Mouse (Mus musculus) small intestine, adult 2 months (tissue): Measurements from ENCODE around the gene Ctnnd2. TPM values are rescaled to one million over a fixed set of nuclear protein-coding genes. Genes with fewer than 3 reads are reported as not detected.

Source experiments
- H3K27ac ChIP-seq: fragments of 200-500 bp; 2 replicates; pipeline ENCODE4 v1.5.1; 2012; ENCODE audit warnings: low read depth, low read length, control low read depth, inconsistent platforms; ENCODE audit not compliant: insufficient read depth
- H3K27me3 ChIP-seq: fragments of 200-500 bp; 2 replicates; pipeline ENCODE4 v1.6.1; 2012; ENCODE audit warnings: mild to moderate bottlenecking, moderate library complexity, low read length, inconsistent platforms; ENCODE audit not compliant: control insufficient read depth, insufficient read depth
- H3K36me3 ChIP-seq: fragments of 200-500 bp; 2 replicates; pipeline ENCODE4 v1.6.1; 2012; ENCODE audit warnings: mild to moderate bottlenecking, low read length, control low read depth, inconsistent platforms; ENCODE audit not compliant: control insufficient read depth, insufficient read depth
- H3K4me1 ChIP-seq: fragments of 200-500 bp; 2 replicates; pipeline ENCODE4 v1.6.1; 2012; ENCODE audit warnings: low read length, inconsistent platforms, mixed read lengths; ENCODE audit not compliant: control insufficient read depth, insufficient read depth, insufficient read length
- H3K4me3 ChIP-seq: fragments of 200-500 bp; 2 replicates; pipeline ENCODE4 v1.5.1; 2012; ENCODE audit warnings: low read depth, mild to moderate bottlenecking, control low read depth, inconsistent platforms, low read length, moderate library complexity
- CTCF ChIP-seq: fragments of 200-500 bp; IDR thresholded peaks from 2 replicates; pipeline ENCODE4 v1.5.1; 2012; ENCODE audit warnings: low read depth, mild to moderate bottlenecking, control low read depth, inconsistent platforms, low read length, moderate library complexity, mixed read lengths; ENCODE audit not compliant: insufficient replicate concordance, insufficient read length; ENCODE audit errors: extremely low read depth
- POLR2A ChIP-seq: fragments of 200-500 bp; IDR thresholded peaks from 2 replicates; pipeline ENCODE4 v1.6.1; 2012; ENCODE audit warnings: low read depth, mild to moderate bottlenecking, control low read depth, inconsistent platforms, low read length, moderate library complexity
- WGBS: fragments of 180-500 bp; shearing (Covaris S2); methylation state at CpG from one replicate; pipeline ENCODE4 v1.1.7; 2018; 5-methylcytosine and 5-hydroxymethylcytosine counted together
- polyA plus RNA-seq: library from polyadenylated mRNA; depleted of rRNA; stranded (reverse); fragments of >200 nt; gene quantifications from 2 replicates; pipeline ENCODE4 v1.2.3, GENCODE M21; 2012

Ctnnd2 gene
- polyA plus RNA-seq, 1 experiment, result 1.3 TPM

GRCm38 (mm10) chr15:30364491-30364890, 192.1 kb downstream of the Ctnnd2 start:
- H3K27ac ChIP-seq, result no peak overlapping the region
- TF ChIP-seq CTCF (no peak), POLR2A (no peak)
- H3K36me3 ChIP-seq, result no peaks in the 10 kb centered on the region
- no peak overlapping the region for H3K4me3 ChIP-seq
- no peaks in the 10 kb centered on the region for H3K27me3 ChIP-seq
- 85% methylated on average over 1 of the region's 1 CpGs for WGBS
- no peaks in the 10 kb centered on the region for H3K4me1 ChIP-seq

- Histone ChIP-seq H3K4me1 (no peaks in the 10 kb centered on the region), H3K27ac (no peak overlapping the region), H3K4me3 (no peak overlapping the region), H3K36me3 (no peaks in the 10 kb centered on the region), H3K27me3 (no peaks in the 10 kb centered on the region)
- WGBS, result 77% methylated on average over 7 of the region's 7 CpGs
- TF ChIP-seq POLR2A (no peak), CTCF (no peak)
Observed at GRCm38 (mm10) chr15:30369997-30370396, 197.6 kb downstream of the Ctnnd2 start.

- Histone ChIP-seq H3K36me3 (no peaks in the 10 kb centered on the region), H3K4me1 (no peaks in the 10 kb centered on the region), H3K27ac (no peak overlapping the region), H3K4me3 (no peak overlapping the region), H3K27me3 (no peaks in the 10 kb centered on the region)
- TF ChIP-seq CTCF (no peak), POLR2A (no peak)
- 55% methylated on average over 2 of the region's 2 CpGs for WGBS
Observed at GRCm38 (mm10) chr15:30371151-30371550, 198.8 kb downstream of the Ctnnd2 start.

DNA sequence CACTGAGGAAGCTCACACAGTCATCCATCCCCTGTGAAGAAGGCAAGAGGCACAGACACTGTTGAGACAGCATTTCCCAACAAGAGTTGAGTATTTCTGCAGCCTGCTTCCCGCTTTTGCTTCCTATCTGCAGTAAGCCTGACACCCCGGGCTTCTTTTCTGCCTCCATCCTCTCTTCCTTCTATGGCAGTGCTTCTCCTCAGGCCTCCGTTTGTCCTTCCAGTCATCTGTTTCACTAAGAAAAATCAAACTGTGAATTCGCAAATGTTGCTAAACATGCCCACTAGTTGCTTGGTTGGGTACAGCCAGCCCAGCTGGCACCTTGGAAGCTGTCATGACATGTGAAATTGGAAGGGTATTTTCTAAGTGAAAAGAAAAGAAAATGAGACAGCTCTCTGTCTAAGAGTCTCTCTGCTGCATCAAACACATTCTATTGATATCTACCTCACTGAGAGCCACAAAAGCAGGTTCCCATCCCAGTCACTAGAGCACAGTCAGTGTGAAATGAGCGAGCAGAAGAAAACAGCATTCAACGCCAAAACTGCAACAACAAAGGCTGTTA, 201.3 kb downstream of the Ctnnd2 start:
- H3K27ac ChIP-seq, result no peak overlapping the region
- TF ChIP-seq CTCF (no peak), POLR2A (no peak)
- no peaks in the 10 kb centered on the region for H3K36me3 ChIP-seq
- H3K4me3 ChIP-seq, result no peak overlapping the region
- 85% methylated on average over 6 of the region's 6 CpGs for WGBS
- H3K27me3 ChIP-seq, result no peaks in the 10 kb centered on the region
- no peaks in the 10 kb centered on the region for H3K4me1 ChIP-seq

GRCm38 (mm10) chr15:30374907-30375306, 202.5 kb downstream of the Ctnnd2 start:
- Histone ChIP-seq H3K4me3 (no peak overlapping the region), H3K27me3 (no peaks in the 10 kb centered on the region), H3K4me1 (no peaks in the 10 kb centered on the region), H3K27ac (no peak overlapping the region), H3K36me3 (no peaks in the 10 kb centered on the region)
- TF ChIP-seq POLR2A (no peak), CTCF (no peak)
- 82% methylated on average over 5 of the region's 5 CpGs for WGBS

- H3K27me3 ChIP-seq, result no peaks in the 10 kb centered on the region
- H3K4me1 ChIP-seq, result no peaks in the 10 kb centered on the region
- no peak overlapping the region for H3K27ac ChIP-seq
- WGBS, result 42% methylated on average over 9 of the region's 9 CpGs
- TF ChIP-seq CTCF (no peak), POLR2A (no peak)
- no peak overlapping the region for H3K4me3 ChIP-seq
- no peaks in the 10 kb centered on the region for H3K36me3 ChIP-seq
Observed at GRCm38 (mm10) chr15:30383075-30383842, 210.9 kb downstream of the Ctnnd2 start.

GRCm38 (mm10) chr15:30384386-30384785, 212.0 kb downstream of the Ctnnd2 start:
- TF ChIP-seq POLR2A, result no peak
- no peak for TF ChIP-seq CTCF
- Histone ChIP-seq H3K4me1 (no peaks in the 10 kb centered on the region), H3K27me3 (no peaks in the 10 kb centered on the region), H3K4me3 (no peak overlapping the region), H3K27ac (no peak overlapping the region), H3K36me3 (no peaks in the 10 kb centered on the region)
- WGBS, result 86% methylated on average over 5 of the region's 5 CpGs
